Mouse (Mus musculus) forebrain, embryonic 14.5 days (tissue): ENCODE data around the gene Tyw1. TPM values are rescaled to one million over a fixed set of nuclear protein-coding genes. Genes with fewer than 3 reads are reported as not detected.
A peak's percentile ranks its signal among the peaks of the same experiment; 100 is the strongest.
"Not testable (repeated sequence)": the region's sequence is repeated elsewhere in the genome, so short reads cannot be mapped to it uniquely, and the experiment has no call there.

Source experiments
- ATAC-seq: fragments of 200-750 bp; cut with Nextera tagmentation; 2 replicates; pipeline ENCODE4 v1.8.0; 2017; ENCODE audit warnings: mild to moderate bottlenecking, moderate library complexity
- DNase-seq: peaks from one replicate; pipeline ENCODE4 v3.0.0-alpha.2; 2015; ENCODE audit warnings: low spot score
- H3K27ac ChIP-seq: fragments of 300-500 bp; sonication (generic); 2 replicates; pipeline ENCODE4 v1.5.1; 2014; ENCODE audit warnings: low read depth, mild to moderate bottlenecking, control low read depth, low read length, moderate library complexity
- H3K27me3 ChIP-seq: fragments of 300-500 bp; sonication (generic); replicated peaks from 2 replicates; pipeline ENCODE4 v1.6.1; 2014; ENCODE audit warnings: low read length, control low read depth, mixed read lengths; ENCODE audit not compliant: control insufficient read depth, insufficient read depth
- H3K36me3 ChIP-seq: fragments of 300-500 bp; sonication (generic); 2 replicates; pipeline ENCODE4 v1.6.1; 2014; ENCODE audit warnings: low read length, control low read depth; ENCODE audit not compliant: control insufficient read depth, insufficient read depth
- H3K4me1 ChIP-seq: fragments of 300-500 bp; sonication (generic); 2 replicates; pipeline ENCODE4 v1.6.1; 2014; ENCODE audit warnings: antibody characterized with exemption, low read length, control low read depth; ENCODE audit not compliant: control insufficient read depth, insufficient read depth
- H3K4me2 ChIP-seq: fragments of 300-500 bp; sonication (generic); 2 replicates; pipeline ENCODE4 v1.6.1; 2014; ENCODE audit warnings: mild to moderate bottlenecking, control low read depth, low read length
- H3K4me3 ChIP-seq: fragments of 300-500 bp; sonication (generic); 2 replicates; pipeline ENCODE4 v1.5.1; 2014; ENCODE audit warnings: low read depth, low read length, control low read depth
- H3K9ac ChIP-seq: fragments of 300-500 bp; sonication (generic); 2 replicates; pipeline ENCODE4 v1.6.1; 2014; ENCODE audit warnings: mild to moderate bottlenecking, low read length, control low read depth, moderate library complexity
- H3K9me3 ChIP-seq: fragments of 300-500 bp; sonication (generic); replicated peaks from 2 replicates; pipeline ENCODE4 v1.6.1; 2016; ENCODE audit warnings: low read length, control low read depth, mixed read lengths; ENCODE audit not compliant: control insufficient read depth
- WGBS: fragments of 180-500 bp; shearing (Covaris S2); extraction: QIAGEN DNeasy Blood & Tissue Kit; methylation state at CpG from one replicate; pipeline ENCODE4 v1.1.7; 2014; 5-methylcytosine and 5-hydroxymethylcytosine counted together
- polyA plus RNA-seq: library from polyadenylated mRNA; unstranded; fragments of >200 nt; fragmentation: Nextera tagmentation; extraction: Ambion mirVana; gene quantifications from 2 replicates; pipeline ENCODE4 v1.2.1, GENCODE M21; 2014

The Tyw1 gene
- polyA plus RNA-seq, 1 experiment from 2014 or later, result 29.4 TPM

DNA sequence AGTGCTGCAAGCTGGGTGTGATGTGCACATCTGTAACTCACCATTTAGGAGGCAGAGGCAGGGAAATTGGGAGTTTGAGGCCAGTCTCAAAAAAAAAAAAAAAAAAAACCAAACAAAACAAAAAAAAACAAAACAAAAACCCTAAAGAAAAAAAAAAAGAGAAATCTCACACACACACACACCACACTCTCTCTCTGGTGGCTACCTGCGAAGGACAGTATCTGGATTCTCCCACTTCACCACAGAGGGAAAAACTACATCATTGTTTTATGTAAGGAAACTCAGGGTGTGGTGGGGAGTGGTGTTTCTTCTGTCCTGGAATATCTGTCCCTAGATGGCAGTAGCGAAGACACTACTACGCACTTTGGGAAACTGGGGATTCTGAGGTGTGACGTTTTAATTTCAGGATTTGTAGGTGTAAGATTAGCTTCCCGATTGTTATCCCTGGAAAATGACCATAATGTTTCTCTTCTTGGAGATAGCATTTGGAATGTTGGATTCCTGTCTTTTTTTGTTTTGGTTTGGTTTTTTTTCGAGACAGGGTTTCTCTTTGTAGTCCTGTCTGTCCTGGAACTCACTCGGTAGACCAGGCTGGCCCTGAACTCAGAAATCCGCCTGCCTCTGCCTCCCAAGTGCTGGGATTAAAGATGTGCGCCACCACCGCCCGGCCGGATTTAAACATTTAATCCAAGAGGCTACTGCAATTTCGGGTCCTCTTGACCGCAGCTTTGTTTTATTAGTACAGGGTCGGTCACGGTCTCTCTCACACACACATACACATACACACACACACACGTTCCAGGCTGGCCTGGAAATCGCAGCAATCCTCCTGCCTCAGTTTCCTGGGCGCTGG, 1.0 kb upstream of the Tyw1 start:
- WGBS, result 22% methylated on average over 19 of the region's 19 CpGs
- peak overlapping the region; percentile 88 for H3K9ac ChIP-seq
- ATAC-seq, result no peak

DNA sequence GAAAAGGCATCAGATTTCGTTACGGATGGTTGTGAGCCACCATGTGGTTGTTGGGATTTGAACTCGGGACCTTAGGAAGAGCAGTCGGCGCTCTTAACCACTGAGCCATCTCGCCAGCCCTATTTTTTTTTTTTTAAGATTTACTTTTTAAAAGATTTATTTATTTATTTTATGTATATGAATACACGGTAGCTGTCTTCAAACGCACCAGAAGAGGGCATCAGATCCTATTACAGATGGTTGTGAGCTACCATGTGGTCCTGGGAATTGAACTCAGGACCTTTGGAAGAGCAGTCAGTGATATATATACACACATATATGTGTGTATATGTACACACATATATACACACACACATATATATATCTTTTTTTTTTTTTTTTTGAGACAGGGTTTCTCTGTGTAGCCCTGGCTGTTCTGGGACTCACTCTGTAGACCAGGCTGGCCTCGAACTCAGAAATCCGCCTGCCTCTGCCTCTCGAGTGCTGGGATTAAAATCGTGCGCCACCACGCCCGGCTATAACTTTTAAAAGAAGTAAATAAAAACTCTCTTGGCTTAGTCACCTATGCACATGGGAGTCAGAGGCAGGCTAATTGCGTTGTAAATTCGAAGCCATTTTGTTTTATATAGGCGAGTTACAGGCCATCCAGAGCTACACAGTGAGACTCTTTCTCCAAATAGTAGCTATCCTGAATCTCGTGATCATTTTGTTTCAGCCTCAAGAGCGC, 543 bp downstream of the Tyw1 start:
- DNase-seq, H3K27me3 ChIP-seq, H3K27ac ChIP-seq, H3K9me3 ChIP-seq: not testable (repeated sequence)
- H3K4me1 ChIP-seq, result peaks cover 11% of the 10 kb centered on the region
- H3K36me3 ChIP-seq, result peaks cover 28% of the 10 kb centered on the region
- H3K9ac ChIP-seq, result 0 out of 2 replicates have a peak overlapping the region, but pooled peaks have one; percentile 32
- peak; percentile 1; the same call in 1 of the 2 replicates for ATAC-seq
- H3K4me2 ChIP-seq, result peak overlapping the region; percentile 75
- peak overlapping the region; percentile 73 for H3K4me3 ChIP-seq
- 34% methylated on average over 20 of the region's 20 CpGs for WGBS

More for the DNA sequence above, 1.0 kb upstream of the Tyw1 start:
- Histone ChIP-seq H3K4me2 (peak overlapping the region; percentile 75), H3K36me3 (peaks cover 44% of the 10 kb centered on the region), H3K4me1 (peaks cover 11% of the 10 kb centered on the region), H3K27me3 (no peaks in the 10 kb centered on the region), H3K9me3 (no peaks in the 10 kb centered on the region), H3K4me3 (peak overlapping the region; percentile 73), H3K27ac (0 out of 2 replicates have a peak overlapping the region, but pooled peaks have one; percentile 77)
- peak; percentile 50 for DNase-seq

DNA sequence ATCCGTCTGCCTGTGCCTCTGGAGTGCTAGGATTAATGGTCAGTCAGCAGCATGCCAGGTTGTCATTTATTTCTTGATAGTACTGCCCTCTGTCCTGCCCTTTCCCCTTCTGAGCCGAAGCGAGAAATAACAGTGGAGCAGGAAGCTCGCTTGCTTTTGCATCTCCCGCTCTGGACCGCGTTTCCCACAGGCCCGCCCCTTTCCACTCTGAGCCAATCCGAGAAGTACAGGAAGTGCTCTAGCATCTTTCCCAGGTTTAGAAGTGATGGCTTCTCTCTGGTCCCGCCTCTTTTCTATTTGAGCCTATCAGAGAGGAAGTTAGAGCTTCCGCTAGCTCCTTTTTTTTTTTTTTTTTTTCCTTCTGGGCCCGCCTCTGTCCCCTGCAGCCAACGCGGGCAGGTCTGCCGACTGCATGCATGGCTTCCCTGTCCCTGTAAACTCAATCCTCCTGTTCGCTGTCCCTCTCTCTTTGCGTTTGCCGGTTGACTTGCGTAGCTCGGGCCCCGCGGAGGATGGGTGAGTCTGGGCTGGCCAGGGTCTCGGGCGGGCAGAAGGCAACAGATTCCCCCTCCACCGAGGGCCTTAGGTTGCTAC, 1.4 kb downstream of the Tyw1 start:
- peaks cover 20% of the 10 kb centered on the region for H3K36me3 ChIP-seq
- ATAC-seq, result peak; percentile 96
- H3K4me1 ChIP-seq, result peaks cover 11% of the 10 kb centered on the region
- peak; percentile 100 for DNase-seq
- H3K4me3 ChIP-seq, result peak overlapping the region; percentile 57
- H3K27ac ChIP-seq, result peak overlapping the region; percentile 68
- peak overlapping the region; percentile 81 for H3K9ac ChIP-seq
- H3K4me2 ChIP-seq, result peak overlapping the region; percentile 74
- H3K27me3 ChIP-seq, result no peaks in the 10 kb centered on the region
- H3K9me3 ChIP-seq, result no peaks in the 10 kb centered on the region
- WGBS, result under 1% methylated on average over 24 of the region's 25 CpGs

DNA sequence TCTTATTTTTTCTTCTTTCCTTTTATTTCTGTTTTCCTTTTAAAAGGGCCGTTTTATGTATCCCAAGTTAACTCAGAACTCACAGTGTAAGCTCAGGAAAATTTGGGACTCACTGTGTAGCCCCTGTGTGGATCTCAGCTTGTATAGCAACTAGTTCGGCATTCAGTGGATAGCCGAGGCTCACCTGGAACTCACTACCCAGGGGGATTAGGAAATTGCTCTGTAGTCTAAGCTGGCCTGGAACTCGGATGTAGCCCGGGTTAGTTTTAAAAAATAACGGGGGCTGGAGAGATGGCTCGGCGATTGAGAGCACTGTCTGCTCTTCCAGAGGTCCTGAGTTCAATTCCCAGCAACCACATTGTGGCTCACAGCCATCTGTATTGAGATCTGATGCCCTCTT, 1.9 kb downstream of the Tyw1 start:
- Histone ChIP-seq H3K4me2 (peak overlapping the region; percentile 74), H3K36me3 (peaks cover 15% of the 10 kb centered on the region), H3K4me3 (peak overlapping the region; percentile 57), H3K27me3 (no peaks in the 10 kb centered on the region), H3K9ac (peak overlapping the region; percentile 81), H3K4me1 (peaks cover 11% of the 10 kb centered on the region), H3K9me3 (no peaks in the 10 kb centered on the region), H3K27ac (peak overlapping the region; percentile 68; the same call in 1 of the 2 replicates)
- ATAC-seq, result no peak
- WGBS, result 6% methylated on average over 8 of the region's 8 CpGs
- DNase-seq, result no peak

DNA sequence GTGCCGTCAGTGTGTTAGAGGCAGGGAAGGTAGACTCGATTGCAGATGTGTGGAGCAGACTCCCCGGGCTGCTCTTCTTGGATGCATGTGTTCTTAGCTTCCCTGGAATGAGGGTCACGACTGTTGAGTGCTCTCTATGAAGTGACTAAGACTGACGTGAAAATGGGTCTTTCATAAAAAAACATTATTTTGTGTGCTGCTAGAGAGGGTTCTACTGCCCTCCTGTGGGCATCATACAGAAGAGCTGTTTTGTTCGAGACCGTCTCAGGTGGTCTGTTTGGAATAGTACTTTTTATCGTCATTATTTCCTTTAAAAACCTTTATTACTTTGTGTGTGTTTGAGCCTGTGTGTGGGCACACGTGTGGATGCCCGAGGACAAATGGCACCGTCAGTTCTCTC, 8.0 kb downstream of the Tyw1 start:
- H3K4me1 ChIP-seq, result no peaks in the 10 kb centered on the region
- no peak for ATAC-seq
- no peaks in the 10 kb centered on the region for H3K27me3 ChIP-seq
- no peak overlapping the region for H3K9ac ChIP-seq
- H3K36me3 ChIP-seq, result peaks cover 33% of the 10 kb centered on the region
- no peak overlapping the region for H3K4me2 ChIP-seq
- no peaks in the 10 kb centered on the region for H3K9me3 ChIP-seq
- peak; percentile 33 for DNase-seq
- H3K4me3 ChIP-seq, result no peak overlapping the region
- H3K27ac ChIP-seq, result no peak overlapping the region
- WGBS, result 77% methylated on average over 11 of the region's 11 CpGs

DNA sequence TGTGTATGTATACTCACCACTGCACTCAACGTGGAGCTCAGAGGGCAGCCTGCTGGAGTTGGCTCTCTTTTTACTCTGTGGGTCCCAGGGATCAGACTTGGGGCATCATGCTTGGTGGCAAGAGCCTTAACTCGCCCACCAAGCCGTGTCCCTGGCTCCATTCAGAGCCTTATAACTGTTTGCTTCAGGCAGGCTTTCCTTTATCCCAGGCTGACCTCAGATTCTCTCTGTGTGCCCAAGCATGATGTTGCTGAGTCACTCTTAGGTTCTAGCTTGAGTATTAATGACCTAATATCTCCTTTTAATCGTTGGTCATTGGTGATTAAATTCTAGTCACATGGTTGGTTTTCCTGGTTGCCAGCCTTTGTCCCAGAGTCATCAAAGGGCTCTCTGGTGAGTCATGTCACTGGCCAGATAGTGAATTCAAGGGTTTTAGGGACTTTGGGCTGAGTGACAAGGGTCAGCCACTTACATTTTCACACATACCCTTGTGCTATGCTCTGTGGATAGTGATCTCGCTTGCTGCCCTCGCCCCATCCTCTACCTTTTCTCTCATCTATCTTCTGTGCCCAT, 9.1 kb downstream of the Tyw1 start:
- H3K4me3 ChIP-seq, result no peak overlapping the region
- H3K27me3 ChIP-seq, result no peaks in the 10 kb centered on the region
- peaks cover 41% of the 10 kb centered on the region for H3K36me3 ChIP-seq
- 89% methylated on average over 6 of the region's 6 CpGs for WGBS
- H3K27ac ChIP-seq, result no peak overlapping the region
- no peak overlapping the region for H3K4me2 ChIP-seq
- ATAC-seq, result no peak
- H3K9me3 ChIP-seq, result no peaks in the 10 kb centered on the region
- no peak for DNase-seq
- no peak overlapping the region for H3K9ac ChIP-seq
- H3K4me1 ChIP-seq, result no peaks in the 10 kb centered on the region

DNA sequence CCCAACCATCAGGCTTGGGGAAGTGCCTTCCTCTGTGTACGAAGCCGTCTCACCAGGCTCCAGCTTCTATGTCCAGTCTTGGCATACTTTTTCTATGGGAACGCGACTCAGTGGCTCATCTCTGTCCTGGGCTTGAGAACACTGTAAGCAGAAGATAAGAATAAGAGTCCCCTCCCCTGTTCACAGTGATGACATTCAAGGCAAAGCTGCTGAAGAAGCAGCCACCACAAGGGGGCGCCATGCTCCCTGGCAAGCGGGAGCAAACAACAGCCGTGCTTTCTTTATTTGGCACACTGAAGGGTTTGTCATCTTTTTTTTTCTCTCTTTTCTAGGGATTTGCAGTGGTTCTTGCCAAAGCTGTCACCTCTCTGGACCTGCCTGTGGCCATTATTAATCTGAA, 11.2 kb downstream of the Tyw1 start:
- DNase-seq, result peak; percentile 24
- no peak for ATAC-seq
- no peak overlapping the region for H3K4me2 ChIP-seq
- 84% methylated on average over 7 of the region's 7 CpGs for WGBS
- H3K4me1 ChIP-seq, result no peaks in the 10 kb centered on the region
- no peaks in the 10 kb centered on the region for H3K27me3 ChIP-seq
- H3K9ac ChIP-seq, result no peak overlapping the region
- H3K36me3 ChIP-seq, result peaks cover 55% of the 10 kb centered on the region
- H3K4me3 ChIP-seq, result no peak overlapping the region
- no peak overlapping the region for H3K27ac ChIP-seq
- no peaks in the 10 kb centered on the region for H3K9me3 ChIP-seq

DNA sequence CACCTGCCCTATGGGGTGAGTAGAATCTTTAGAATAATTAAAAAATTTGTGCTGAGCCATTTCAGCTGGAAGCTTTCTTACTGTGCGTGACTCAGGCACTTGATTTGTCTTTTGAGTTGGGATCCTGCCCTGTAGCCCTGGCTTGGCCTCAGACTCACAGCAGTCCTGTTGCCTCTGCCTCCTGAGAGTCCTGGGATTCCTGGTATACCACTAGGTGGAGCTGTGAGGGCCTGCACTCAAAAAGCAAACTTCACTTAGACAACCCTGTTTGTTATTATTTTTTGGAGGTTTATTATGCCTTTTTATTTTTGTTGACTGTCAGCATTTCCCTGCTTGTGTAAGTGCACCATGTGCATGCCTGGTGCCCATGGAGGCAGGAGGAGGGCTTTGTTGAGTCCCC, 11.9 kb downstream of the Tyw1 start:
- no peaks in the 10 kb centered on the region for H3K27me3 ChIP-seq
- no peak overlapping the region for H3K9ac ChIP-seq
- H3K27ac ChIP-seq, result no peak overlapping the region
- no peak overlapping the region for H3K4me3 ChIP-seq
- no peak overlapping the region for H3K4me2 ChIP-seq
- ATAC-seq, result no peak
- no peak for DNase-seq
- peaks cover 61% of the 10 kb centered on the region for H3K36me3 ChIP-seq
- no peaks in the 10 kb centered on the region for H3K9me3 ChIP-seq
- 83% methylated on average over 1 of the region's 1 CpGs for WGBS
- no peaks in the 10 kb centered on the region for H3K4me1 ChIP-seq
